ENCODE assay signal across 24 mouse cellular contexts in genomic region chr4:75042640-75043039, GRCm38 (mm10).
"Had no signal": no experiment of that assay in that cellular context is flagged by ENCODE, and none has a peak within 500 bp of the region (broad histone marks: within the 10 kb centered on the region; RNA-seq: fewer than 3 reads in every experiment).

No protein-coding gene starts in this region.

- H3K36me3 ChIP-seq: heart, embryonic 10.5 days; heart, embryonic 12.5 days; hindbrain, embryonic 10.5 days; hindbrain, embryonic 12.5 days; intestine, embryonic 15.5 days; limb, embryonic 10.5 days; limb, embryonic 12.5 days had no signal

- H3K27me3 ChIP-seq: heart, embryonic 12.5 days; hindbrain, embryonic 12.5 days; intestine, embryonic 15.5 days; limb, embryonic 12.5 days had no signal

- H3K9ac ChIP-seq: heart, embryonic 12.5 days; hindbrain, embryonic 12.5 days; hindbrain, embryonic 14.5 days; intestine, embryonic 15.5 days; limb, embryonic 12.5 days had no signal

- H3K4me1 ChIP-seq: heart, embryonic 10.5 days; heart, embryonic 12.5 days; hindbrain, embryonic 10.5 days; hindbrain, embryonic 12.5 days; intestine, embryonic 15.5 days; limb, embryonic 10.5 days; limb, embryonic 12.5 days had no signal

- H3K9me3 ChIP-seq: heart, embryonic 10.5 days; heart, embryonic 12.5 days; hindbrain, embryonic 10.5 days; hindbrain, embryonic 12.5 days; intestine, embryonic 15.5 days; limb, embryonic 10.5 days; limb, embryonic 12.5 days had no signal

- ATAC-seq: hindbrain, embryonic 16.5 days; inflammation-experienced regulatory T-cells, adult 6 months; intestine, embryonic 15.5 days; intestine, postnatal 0 days had no signal

- DNase-seq: gastrocnemius, adult 2 months; gastrocnemius, postnatal 10 days; gastrocnemius, postnatal 25 days; heart, adult 18-20 months; heart, postnatal 10 days; heart, postnatal 4 days; kidney, adult 18-20 months; kidney, adult 8-10 months; kidney, postnatal 10 days; kidney, postnatal 25 days; kidney, postnatal 4 days had no signal

- H3K4me3 ChIP-seq: gastrocnemius, adult 2 months; heart, embryonic 10.5 days; heart, embryonic 12.5 days; hindbrain, embryonic 10.5 days; hindbrain, embryonic 12.5 days; intestine, embryonic 15.5 days; layer of hippocampus, adult 2 months; left cerebral cortex, adult 2 months; limb, embryonic 10.5 days; limb, embryonic 12.5 days had no signal

- H3K27ac ChIP-seq: gastrocnemius, adult 2 months; heart, embryonic 10.5 days; hindbrain, embryonic 10.5 days; hindbrain, embryonic 12.5 days; hindbrain, embryonic 14.5 days; intestine, embryonic 15.5 days; layer of hippocampus, adult 2 months; left cerebral cortex, adult 2 months; limb, embryonic 10.5 days; limb, embryonic 12.5 days had no signal

- H3K4me2 ChIP-seq: heart, embryonic 12.5 days; hindbrain, embryonic 12.5 days; hindbrain, embryonic 14.5 days; intestine, embryonic 15.5 days; limb, embryonic 12.5 days had no signal
